Mouse (Mus musculus): Measurements from ENCODE around the gene Lypd6.

The Lypd6 gene
- long read RNA-seq, experiment 1, partial matches to known transcripts = 1 of 5 reads
- long read RNA-seq, experiment 1, other reads (novel, unspliced or antisense) = 3 of 5 reads
- long read RNA-seq, experiment 2, partial matches to known transcripts = 0 of 1 reads
- long read RNA-seq, experiment 2, other reads (novel, unspliced or antisense) = 0 of 1 reads

GRCm38 (mm10) chr2:50066246-50066967 lies at the start of gene Lypd6:
Lypd6 (plus strand) TSS chr2:50066429.
- intact Hi-C loops (cut with DNase I) = loop anchor here (10.0 kb wide), 1 partner anchor 102 kb away; no protein-coding TSS in a partner anchor

- intact Hi-C loops (cut with DNase I) = no loop called here
These were observed 46.8 kb upstream of the Lypd6 start for GRCm38 (mm10) chr2:50019477-50019876.

- intact Hi-C loops (cut with DNase I) = no loop called here
These were observed 40.7 kb upstream of the Lypd6 start for GRCm38 (mm10) chr2:50025549-50025948.

- intact Hi-C loops (cut with DNase I) = no loop called here
These were observed 37.3 kb upstream of the Lypd6 start for GRCm38 (mm10) chr2:50028930-50029329.

GRCm38 (mm10) chr2:50044170-50044870 lies 21.9 kb upstream of the Lypd6 start:
- intact Hi-C loops (cut with DNase I) = no loop called here

- intact Hi-C loops (cut with DNase I) = no loop called here
These were observed 21.3 kb upstream of the Lypd6 start for GRCm38 (mm10) chr2:50044871-50045470.

GRCm38 (mm10) chr2:50045841-50046240 lies 20.4 kb upstream of the Lypd6 start:
- intact Hi-C loops (cut with DNase I) = no loop called here

GRCm38 (mm10) chr2:50048442-50048841 lies 17.8 kb upstream of the Lypd6 start:
- intact Hi-C loops (cut with DNase I) = no loop called here

GRCm38 (mm10) chr2:50053893-50054292 lies 12.3 kb upstream of the Lypd6 start:
- intact Hi-C loops (cut with DNase I) = no loop called here

- intact Hi-C loops (cut with DNase I) = loop anchor here (10.0 kb wide), 1 partner anchor 101 kb away; no protein-coding TSS in a partner anchor
These were observed 355 bp upstream of the Lypd6 start for GRCm38 (mm10) chr2:50065902-50066245.

- intact Hi-C loops (cut with DNase I) = loop anchor here (10.0 kb wide), 1 partner anchor 102 kb away; no protein-coding TSS in a partner anchor
These were observed 713 bp downstream of the Lypd6 start for GRCm38 (mm10) chr2:50066968-50067315.

GRCm38 (mm10) chr2:50069571-50070295 lies 3.5 kb downstream of the Lypd6 start:
- intact Hi-C loops (cut with DNase I) = loop anchor here (10.0 kb wide), 1 partner anchor 105 kb away; no protein-coding TSS in a partner anchor

GRCm38 (mm10) chr2:50072158-50072557 lies 5.9 kb downstream of the Lypd6 start:
- intact Hi-C loops (cut with DNase I) = no loop called here

GRCm38 (mm10) chr2:50084746-50085145 lies 18.5 kb downstream of the Lypd6 start:
- intact Hi-C loops (cut with DNase I) = no loop called here

GRCm38 (mm10) chr2:50087761-50088160 lies 21.5 kb downstream of the Lypd6 start:
- intact Hi-C loops (cut with DNase I) = no loop called here

- intact Hi-C loops (cut with DNase I) = no loop called here
These were observed 30.1 kb downstream of the Lypd6 start for GRCm38 (mm10) chr2:50096336-50096735.

- intact Hi-C loops (cut with DNase I) = no loop called here
These were observed 34.3 kb downstream of the Lypd6 start for GRCm38 (mm10) chr2:50100364-50101151.

- intact Hi-C loops (cut with DNase I) = no loop called here
These were observed 34.9 kb downstream of the Lypd6 start for GRCm38 (mm10) chr2:50101152-50101450.

GRCm38 (mm10) chr2:50103850-50104503 lies 37.7 kb downstream of the Lypd6 start:
- intact Hi-C loops (cut with DNase I) = no loop called here

GRCm38 (mm10) chr2:50105590-50105989 lies 39.4 kb downstream of the Lypd6 start:
- intact Hi-C loops (cut with DNase I) = no loop called here

Data from adrenal gland (tissue).